Mouse (Mus musculus): Measurements from ENCODE around the gene Slc25a24. TPM values are rescaled to one million over a fixed set of nuclear protein-coding genes. Genes with fewer than 3 reads are reported as not detected.

Gene Slc25a24
- polyA plus RNA-seq, 1 experiment: 32.6 TPM

DNA sequence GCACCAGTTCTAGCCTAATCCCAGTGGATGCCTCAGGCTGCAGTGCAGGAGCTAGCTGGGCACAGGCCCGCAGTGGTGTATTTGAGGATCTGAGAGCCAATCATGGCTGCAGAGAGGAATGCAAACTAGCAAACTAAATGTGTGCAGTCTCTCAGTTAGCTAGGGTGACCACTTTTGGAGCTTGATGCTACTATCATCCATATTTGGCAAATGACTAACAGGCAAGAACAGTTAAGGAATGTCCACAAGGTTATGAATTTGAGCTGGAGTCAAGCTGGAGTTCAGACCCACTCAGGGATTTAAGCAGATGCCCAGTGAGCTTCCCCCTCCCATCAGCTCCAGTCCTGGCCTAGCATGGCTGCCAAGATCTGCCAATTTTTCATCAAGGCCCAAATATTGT, 41.7 kb downstream of the Slc25a24 start:
- WGBS: 84% methylated on average over 1 of the region's 1 CpGs
- no peak for DNase-seq (ENCODE audit: low read depth, low spot score)

GRCm38 (mm10) chr3:109165214-109165829, 42.4 kb downstream of the Slc25a24 start:
- DNase-seq (ENCODE audit: low read depth, low spot score): no peak
- WGBS: 81% methylated on average over 8 of the region's 8 CpGs

- whole genome bisulfite sequencing: 70% methylated on average over 2 of the region's 2 CpGs
Measured at GRCm38 (mm10) chr3:109169121-109169520, 46.2 kb downstream of the Slc25a24 start.

DNA sequence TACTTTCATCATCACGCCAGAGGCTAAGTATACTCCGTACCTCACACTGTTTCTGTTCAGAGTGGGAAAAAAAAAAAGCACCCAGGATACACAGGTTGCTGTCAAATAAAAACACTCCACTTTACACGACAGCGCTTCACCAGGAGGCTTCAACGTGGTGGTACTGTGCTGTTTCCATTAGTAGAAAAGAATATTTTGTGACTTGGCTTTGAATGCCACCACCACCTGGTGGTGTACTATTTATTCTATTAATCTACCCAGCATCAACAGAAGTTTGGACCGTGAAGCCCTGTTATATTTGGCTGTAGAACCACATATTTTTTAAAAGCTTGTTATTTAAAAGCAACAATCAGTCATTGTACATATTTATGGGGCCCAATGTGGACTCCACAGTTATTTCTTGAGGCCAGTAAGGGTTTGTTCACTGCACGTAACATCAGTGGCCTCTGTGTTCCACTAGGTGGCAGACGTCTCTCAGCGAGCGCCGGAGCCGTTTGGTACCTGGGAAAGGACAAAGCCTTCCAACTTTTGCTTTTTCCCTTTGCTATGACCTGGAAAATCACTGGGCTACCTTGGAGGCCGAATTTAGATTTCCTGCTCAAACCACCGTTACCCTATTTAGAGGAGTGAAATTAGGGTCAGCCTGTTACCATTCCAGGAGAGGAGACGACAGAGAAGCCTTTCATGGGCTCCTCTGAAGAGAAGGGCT, 48.3 kb downstream of the Slc25a24 start:
- no peak for DNase-seq (ENCODE audit: low read depth, low spot score)
- 24% methylated on average over 15 of the region's 15 CpGs for WGBS

More at GRCm38 (mm10) chr3:109169121-109169520, 46.2 kb downstream of the Slc25a24 start:
- no peak for DNase-seq (ENCODE audit: low read depth, low spot score)

DNA sequence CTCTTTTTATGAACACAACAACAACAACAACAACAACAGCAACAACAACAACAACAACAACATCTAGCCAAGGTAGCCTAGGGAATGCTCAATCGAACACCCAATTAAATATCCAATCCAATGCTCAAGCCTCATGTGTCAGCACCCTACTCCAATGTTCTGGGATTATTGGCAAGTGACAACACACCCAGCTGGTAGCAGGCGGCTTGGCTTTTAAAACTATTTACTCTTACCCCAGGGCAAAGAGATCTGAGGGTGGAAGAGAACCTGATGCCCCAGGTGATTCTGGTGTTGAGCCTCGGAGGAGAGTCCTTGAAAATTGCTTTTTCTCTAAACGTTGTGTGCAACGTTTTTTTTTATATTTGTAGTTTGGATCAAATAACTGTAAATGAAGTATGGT, 51.4 kb downstream of the Slc25a24 start:
- no peak for DNase-seq (ENCODE audit: low read depth, low spot score)
- WGBS: 65% methylated on average over 5 of the region's 5 CpGs

DNA sequence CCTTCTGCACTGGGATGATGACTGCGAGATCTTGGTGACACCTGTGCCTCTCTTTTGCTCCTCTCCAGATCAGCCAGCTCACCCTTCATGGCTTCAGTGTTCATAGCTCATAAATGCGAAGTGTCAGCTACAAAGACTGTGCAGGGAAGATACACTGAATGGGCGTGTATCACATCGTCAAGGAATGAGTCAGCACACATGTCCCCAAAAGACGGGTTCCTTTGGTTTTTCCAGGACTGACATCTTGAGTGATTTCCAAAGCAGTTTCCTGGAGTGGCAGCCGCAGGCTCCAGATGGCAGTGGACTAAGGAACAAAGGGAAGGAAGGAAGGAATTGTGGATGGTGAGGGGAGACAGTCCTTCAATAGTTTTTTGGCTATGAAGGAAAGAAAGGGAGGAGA, 55.8 kb downstream of the Slc25a24 start:
- no peak for DNase-seq (ENCODE audit: low read depth, low spot score)
- 27% methylated on average over 6 of the region's 6 CpGs for WGBS

DNA sequence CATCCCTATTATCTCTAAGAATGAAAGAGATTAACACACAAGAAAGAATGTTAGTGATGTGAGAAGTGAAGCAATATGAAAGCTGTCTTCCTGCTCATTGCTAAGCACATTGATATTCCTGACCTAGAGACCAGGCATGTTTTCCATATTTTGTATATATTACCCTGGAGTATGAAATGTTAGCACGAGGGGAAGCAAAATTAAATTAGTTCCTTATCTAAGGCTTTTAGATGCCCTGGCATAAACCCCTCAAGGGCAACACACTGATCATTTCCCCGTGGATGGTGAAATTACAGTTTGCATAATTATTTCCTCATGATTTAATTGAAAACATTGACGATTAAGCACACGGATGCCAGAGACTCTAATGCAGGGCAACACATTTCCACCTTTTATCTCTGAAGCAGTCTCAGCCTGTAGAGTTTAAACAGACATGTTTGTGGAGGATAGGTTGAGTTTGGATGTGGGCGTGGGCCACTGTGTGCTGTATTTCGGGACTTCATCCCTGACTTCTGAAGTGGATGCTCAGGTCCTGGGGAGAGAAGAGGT, 56.7 kb downstream of the Slc25a24 start:
- WGBS: 74% methylated on average over 6 of the region's 6 CpGs
- no peak for DNase-seq (ENCODE audit: low read depth, low spot score)

DNA sequence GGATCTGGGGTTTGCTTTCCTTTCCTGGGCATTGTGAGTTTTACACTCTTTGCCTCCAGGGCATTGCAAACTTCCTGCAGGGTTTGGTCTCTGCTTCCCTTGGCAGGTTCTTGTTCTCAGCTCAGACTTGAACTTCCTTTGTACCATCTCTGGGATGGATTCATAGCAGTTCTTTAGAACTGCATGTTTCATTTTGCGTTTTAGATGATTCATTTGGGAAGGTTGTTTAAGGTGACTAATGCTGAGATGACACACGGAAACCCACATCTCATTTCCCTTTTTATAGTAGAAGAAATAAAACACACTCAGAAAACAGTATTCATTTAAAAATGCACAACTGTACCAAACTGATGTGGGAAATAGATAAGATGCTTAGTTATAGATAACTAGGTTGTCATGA, 73.2 kb downstream of the Slc25a24 start:
- no peak for DNase-seq (ENCODE audit: low read depth, low spot score)
- WGBS: 59% methylated on average over 2 of the region's 2 CpGs

GRCm38 (mm10) chr3:109199280-109199679, 76.3 kb downstream of the Slc25a24 start:
- WGBS: 93% methylated on average over 1 of the region's 1 CpGs
- DNase-seq (ENCODE audit: low read depth, low spot score): no peak

DNA sequence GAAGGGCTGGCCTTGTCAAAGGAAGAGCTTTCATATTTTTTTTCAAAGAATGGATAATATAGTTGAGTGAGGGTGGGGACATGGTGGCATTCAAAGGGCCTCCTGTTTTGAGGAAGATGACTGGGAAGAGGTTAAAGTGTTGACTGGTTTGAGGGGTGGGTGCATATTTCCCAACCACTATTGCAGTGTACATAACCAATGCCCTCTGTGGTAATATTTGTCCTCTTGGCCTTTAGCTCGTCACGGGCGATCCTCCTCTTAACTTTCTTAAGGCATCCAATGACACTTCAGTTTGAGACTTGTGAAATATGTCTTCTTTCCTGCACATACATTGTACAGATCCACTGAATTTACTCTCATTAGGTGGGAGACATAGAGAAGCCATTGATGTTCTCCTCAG, 89.4 kb downstream of the Slc25a24 start:
- DNase-seq (ENCODE audit: low read depth, low spot score): no peak
- WGBS: 74% methylated on average over 3 of the region's 3 CpGs

DNA sequence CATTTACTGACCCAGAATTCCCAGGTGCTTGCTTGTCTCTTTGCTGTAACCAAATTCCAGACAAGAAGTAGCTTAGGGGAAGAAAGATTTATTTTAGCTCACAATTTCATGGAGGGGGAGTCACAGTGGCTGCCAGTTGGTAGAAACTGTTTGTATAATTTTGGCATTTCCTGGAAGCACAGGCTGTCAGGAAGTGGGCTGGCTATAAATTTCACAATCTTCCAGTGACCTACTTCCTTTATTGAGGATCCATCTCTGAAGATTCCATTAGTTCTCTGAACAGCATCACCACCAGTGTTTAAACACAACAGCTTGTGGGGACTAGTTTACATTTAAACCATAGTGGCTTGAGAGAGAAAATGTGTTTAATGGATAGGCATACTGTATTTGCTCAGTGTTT, 93.4 kb downstream of the Slc25a24 start:
- no peak for DNase-seq (ENCODE audit: low read depth, low spot score)

Other genes with a start within 250 kb of the Slc25a24 start
- 0.11 and 0.16 TPM in 2 replicates for gene Fndc7, start 233.1 kb upstream of the Slc25a24 start, polyA plus RNA-seq (2012; rRNA removed)
- 17.5 and 42.2 TPM in 2 replicates for gene Prpf38b, start 211.4 kb upstream of the Slc25a24 start, polyA plus RNA-seq (2012; rRNA removed)
- gene Henmt1, start 183.3 kb upstream of the Slc25a24 start, polyA plus RNA-seq (2012; rRNA removed): not detected in 2 replicates
- gene Gm9857, start 182.7 kb upstream of the Slc25a24 start, polyA plus RNA-seq (2012; rRNA removed): not detected in 2 replicates
- 7.2 and 8.5 TPM in 2 replicates for gene Fam102b, start 95.5 kb upstream of the Slc25a24 start, polyA plus RNA-seq (2012; rRNA removed)
- gene Slc25a54, start 42.7 kb upstream of the Slc25a24 start, polyA plus RNA-seq (2012; rRNA removed): not detected in 2 replicates
- gene Vav3, start 217.5 kb downstream of the Slc25a24 start, polyA plus RNA-seq (2012; rRNA removed): 0.84 and 1.3 TPM in 2 replicates